Mouse (Mus musculus) right cerebral cortex, postnatal 10 days (tissue): Measurements from ENCODE around the gene Gm17455.

Experiments
- DNase-seq, 2 experiments: peaks; one replicate each; pipeline ENCODE4 v3.0.0; 2021; ENCODE audit warnings: low spot score in 2 of 2

The Gm17455 gene

DNA sequence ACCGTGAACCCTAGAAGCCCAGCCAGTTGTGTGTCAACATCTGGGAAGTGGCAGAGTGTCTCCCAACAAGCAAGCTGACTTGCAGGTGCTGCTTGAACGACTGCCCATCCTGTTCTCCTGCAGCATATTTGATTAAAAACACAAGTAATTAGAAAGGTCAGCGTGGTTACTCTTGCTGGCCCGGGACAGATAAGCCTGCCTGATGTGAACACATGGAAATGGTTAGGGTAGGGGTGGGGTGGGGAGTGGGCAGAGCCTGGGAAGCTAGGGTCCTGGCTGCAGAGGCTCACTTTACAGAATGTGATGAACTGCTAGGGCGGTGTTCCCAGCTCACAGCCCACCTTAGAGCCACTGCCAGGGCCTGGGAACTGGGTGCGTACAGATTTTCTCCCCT lies 26.0 kb upstream of the Gm17455 start:
- no peak for DNase-seq

DNA sequence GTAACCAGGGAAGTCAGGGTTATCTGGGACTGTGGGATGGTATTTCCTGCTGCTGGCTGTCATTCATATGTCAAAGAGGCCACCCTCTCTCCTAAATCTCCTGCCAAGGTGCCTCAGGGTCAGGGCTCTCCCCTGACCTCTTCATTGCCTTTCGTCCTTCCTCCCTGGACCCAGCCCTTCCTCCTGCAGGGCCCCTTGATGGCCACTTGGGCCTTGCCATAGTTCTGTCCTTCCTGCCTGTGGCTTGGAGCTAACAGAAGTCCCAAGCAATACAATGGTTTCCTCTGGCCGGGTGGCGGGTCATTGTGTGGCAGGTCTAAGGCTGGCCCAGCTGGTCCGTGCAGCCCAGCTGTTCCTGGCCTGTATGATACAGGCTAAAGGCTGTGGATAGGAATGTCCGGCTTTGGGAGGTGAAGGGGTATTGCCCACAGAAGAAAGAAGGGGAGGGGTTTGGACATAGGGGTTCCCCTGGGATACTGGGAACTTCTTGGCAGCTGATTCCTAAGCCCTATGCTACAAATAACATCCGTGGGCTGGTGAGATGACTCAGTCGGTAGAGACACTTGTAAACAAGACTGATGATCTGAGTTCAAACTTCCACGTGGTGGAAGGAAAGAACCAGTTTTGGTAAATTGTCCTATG lies 25.5 kb upstream of the Gm17455 start:
- no peak for DNase-seq

DNA sequence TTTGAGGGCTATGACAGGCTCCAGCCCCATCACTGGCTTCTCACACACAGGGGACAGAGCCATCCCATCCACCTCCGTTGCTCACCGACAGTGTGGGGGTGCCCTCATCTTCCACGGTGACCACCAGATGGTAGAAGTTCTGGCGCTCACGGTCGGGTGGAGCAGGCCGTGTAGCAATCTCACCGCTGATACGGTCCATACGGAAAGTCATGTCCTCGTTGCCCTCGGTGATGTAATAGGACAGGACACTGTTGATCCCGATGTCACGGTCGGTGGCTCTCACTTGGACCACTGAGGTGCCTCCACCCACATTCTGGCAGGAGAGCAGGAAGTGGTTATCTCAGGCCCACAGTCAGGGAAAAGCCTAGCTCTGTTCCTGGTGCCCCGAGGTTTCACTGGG lies 22.8 kb upstream of the Gm17455 start:
- DNase-seq, result no peak

DNA sequence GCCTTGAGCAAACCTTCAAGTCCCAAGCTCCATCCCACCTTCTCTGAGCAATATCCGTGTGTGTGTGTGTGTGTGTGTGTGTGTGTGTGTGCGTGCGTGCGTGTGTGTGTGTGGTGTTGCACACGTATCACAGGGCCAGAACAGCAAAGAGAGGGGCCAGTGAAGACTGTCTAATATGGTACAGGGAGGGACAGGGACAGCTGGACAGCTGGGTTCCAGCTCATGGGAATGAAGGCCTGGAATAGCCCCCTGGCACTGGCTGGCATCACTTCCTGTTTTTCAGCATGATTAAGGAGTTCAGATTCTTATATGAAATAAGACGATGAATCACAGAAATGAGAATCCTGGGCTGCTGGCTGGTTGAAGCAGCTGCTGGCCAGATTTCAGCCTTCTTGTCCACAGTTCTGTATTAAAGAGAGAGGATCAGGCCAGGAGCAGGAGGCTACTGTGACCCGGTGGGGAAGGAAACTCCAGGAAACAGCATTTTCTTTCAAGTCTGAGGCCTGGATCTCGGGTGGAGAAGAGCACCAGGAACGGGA lies 20.0 kb upstream of the Gm17455 start:
- no peak for DNase-seq

DNA sequence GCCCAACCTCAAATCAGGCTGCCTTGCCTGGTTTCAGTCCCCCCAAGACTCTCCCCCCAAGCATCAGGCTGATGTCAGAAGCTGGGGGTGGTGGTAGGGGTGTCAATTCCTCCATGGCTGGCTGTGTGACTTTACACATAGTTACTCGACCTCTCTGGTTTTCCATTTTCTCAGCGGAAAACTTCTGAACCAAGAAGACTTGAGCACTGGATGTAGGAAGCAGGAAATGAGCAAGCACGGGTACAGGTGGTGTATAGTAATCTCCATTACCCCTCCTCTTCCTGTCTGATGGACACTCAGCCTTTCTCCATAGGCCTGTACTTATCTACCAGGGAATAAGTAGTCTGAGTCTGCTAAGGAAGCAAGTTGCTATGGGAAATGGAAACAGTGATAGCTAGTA lies 19.3 kb upstream of the Gm17455 start:
- DNase-seq, result no peak

DNA sequence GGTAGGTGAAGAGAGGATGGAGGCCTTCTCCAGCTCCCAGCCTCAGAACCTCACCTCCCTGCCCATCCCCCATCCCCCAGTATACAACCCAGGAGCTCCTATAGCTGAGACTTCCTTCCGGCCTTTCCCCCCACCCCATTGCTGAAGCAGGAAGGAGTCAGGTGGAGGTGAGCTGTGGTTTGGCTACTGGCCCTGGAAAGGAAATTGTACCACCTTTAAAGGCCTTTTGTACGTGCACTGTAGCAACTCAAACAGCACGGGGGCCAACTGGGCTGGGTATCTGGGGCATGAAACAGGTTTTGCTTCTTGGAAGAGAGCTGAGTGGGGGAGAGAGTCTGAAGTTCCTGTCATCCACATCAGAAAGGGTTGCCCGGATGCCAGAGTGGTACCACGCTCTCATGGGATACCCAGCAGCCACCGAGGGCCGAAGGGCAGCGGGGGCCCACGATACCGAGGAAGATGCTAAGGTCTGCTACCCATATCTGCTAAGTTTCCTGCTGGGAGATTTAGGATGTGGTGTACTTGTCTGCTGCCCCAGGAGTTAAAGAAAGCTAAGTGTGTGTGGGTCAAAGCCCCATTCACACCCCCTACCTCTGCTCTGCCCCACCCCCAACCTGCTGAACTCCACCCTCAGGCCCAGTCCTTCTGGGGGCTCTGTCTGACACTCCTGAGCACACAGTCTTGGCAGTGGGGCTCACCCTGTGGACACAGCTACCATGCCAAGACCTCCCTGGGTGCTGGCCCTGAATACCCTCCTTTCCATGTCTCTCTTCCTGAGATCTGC lies 18.2 kb upstream of the Gm17455 start:
- no peak for DNase-seq

DNA sequence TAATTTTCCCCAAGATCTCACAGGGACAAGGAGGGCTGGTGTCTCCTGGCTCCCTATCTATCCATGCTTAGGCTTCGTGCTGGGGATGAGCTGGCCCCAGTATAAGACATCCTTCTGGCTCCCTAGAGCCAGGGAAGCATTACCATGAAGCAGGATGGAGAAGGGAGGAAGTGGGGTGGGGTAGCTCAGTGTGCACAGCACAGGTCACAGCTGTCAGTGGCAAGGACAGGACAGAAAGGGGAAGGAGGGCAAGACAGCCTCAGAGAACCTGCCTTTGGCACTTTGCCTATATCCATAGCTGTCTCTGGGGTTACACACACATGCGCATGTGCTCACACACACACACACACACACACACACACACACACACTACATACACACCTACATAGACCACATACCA lies 11.2 kb upstream of the Gm17455 start:
- no peak for DNase-seq

DNA sequence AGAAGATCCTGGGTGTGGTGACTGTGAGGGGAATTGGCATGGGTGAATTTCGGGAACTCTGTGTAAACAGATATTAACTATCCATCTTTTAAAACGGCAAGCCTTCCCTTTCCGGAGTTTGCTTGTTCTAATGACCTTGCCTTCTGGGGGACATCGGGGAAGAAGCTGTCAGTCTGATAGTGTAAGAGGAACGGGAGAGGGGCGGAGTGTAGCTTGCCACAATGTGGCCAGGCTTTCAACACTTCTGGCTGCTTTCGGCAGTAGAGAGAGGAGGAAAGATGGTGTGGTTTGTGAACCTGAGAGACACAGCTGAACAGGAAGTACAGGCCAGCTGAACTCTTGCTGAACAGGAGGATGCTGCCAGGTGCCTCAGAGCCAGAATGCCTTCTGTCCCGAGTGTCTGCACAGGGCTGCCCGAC lies 10.1 kb upstream of the Gm17455 start:
- no peak for DNase-seq

DNA sequence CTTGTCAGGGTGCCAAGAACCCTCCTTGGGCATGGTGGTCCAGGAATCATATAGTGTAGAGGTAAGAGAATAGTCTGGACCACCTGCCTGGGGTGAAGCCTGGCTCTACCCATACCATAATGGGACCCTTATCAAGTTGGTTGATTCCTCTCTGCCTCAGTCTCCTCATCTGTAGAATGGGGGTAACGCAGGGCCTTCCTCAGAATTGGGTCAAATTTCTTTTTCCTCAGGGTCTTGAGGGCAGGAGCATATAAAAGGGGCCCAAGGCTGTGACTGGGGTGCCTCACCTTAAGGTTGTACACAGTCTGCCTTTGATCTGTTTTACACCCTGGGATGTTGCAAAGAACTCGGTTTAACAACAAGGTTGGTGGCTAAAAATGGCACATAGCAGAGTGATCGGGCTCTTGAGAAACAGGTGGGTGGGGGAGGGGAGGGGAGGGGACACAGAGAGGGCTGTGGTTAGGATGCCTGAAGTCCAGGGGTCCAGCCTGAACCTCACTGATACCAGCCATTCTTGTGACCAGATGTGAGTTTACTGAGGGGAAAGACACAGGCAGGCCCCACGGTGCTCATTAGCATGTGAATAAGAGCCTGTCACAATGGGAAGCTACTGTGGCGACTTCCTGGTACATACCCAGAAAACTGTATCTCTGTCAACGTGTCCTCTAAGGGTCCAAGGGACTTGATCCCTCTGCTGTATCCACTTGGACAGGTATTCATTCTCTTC lies 9.2 kb upstream of the Gm17455 start:
- no peak for DNase-seq

DNA sequence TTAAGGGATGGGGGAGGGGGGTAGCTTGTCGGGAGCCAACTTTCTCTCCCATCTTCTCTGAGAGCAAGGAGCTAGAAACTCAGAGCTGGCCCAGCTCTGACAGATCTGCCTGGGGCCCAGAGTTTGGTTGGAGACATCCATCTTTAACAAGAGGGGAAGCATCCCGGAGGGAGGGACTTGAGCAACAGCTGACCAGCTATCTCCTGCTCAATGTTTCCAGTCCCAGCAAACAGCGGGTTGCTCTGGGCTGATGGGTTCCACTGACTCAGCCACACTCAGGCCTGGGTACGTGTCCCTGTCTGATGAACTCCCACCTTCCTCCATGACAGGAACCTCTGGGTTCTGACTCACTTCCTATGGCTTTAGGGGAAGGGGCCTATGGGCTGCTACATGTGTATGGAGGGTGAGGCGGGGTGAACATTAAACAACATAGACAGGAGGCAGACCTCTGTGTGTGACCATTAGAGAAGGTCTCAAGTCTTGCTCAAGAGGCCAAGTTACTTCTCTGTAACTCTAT lies 8.6 kb upstream of the Gm17455 start:
- DNase-seq, result no peak

DNA sequence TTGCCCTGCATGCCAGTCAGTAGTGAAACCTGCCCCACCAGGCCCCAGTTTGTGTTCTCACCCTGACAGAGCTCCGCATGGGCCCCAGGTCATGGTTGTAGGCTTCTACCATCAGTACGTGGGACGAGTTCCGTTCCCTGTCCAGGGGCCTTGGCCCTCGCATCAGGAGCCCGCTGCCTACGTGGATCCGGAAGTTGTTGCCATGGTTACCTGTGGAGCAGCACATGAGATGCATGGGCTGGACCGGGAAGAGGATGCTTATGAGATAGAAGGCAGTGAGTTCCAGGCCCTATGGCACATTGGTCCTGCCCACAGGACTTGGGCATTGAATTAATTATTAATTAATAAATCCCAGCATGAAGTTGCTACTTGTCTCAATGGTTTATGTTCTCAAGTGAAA lies 7.9 kb upstream of the Gm17455 start:
- no peak for DNase-seq

DNA sequence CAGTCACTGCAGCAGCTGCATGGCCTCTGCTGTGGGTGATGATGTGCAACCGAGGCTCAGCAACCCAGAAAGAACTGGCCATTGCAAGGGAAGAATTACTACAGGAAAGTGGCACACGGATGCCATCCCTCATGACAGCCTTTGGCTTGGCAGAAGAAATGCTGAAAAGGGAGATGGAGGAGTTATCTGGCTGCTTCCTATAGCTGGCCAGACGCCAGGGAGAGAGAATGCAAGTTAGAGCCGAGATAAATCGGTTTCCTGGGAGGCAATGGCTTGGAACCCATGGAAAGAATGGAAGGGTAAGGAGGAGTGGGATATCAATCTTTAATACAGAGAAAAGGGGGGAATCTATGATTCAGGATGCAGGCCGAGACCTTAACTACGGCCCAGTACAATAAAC lies 4.6 kb upstream of the Gm17455 start:
- DNase-seq, result peak; percentile 59 to 65

DNA sequence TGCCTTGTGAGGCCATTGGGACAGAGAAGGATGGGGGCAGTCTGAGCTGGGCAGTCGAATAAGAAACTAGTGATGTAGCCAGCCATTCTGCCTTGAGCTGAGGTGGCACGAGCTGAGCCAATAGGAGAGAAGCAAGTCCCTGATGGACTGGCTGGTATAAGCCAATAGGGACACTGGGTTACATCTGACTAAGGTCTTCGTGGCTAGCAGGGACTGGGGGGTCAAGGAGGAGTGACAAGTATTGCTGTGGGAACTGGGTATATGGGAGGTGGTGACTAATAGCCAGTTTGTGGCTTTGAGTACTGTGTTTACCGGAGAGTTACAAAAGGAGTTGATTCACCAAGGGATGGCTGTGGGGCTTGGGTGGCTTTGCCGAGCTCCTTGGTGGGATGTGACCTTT lies 3.9 kb upstream of the Gm17455 start:
- DNase-seq, result no peak

DNA sequence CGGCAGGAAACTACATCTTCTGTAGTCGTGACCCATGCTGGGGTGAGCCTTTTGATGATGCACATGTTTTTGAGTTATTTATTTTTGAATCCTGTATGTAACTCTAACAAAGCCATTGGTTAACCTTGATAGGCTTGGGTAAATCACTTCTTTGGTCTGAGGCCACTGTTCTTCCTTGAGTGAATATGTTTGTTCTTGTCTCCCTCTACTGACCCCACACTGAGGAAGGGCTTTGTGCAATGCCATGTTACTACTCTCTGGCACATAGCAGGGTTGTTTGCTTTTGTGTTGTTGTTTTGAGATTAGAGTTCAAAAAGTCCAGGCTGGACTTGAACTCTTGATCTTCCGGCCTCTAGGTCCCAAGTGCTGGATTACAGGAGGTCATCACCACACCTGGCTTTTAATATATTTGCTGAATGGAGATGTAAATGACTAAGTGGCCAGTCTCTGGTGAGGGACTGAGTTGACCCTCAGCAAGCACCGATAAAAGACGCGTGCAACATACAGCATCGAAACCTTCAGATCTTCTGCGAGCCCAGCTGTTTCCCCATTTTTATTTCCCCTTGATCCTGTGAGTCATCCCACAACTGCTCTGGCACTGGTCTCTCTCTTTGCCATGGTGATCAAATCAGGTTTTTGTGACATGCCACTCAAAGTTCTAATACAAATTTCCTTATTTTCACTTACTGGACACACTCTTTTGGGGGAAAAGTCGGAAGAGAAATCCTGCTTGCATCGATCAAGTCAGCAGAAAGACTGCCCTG lies 1.3 kb upstream of the Gm17455 start:
- no peak for DNase-seq

DNA sequence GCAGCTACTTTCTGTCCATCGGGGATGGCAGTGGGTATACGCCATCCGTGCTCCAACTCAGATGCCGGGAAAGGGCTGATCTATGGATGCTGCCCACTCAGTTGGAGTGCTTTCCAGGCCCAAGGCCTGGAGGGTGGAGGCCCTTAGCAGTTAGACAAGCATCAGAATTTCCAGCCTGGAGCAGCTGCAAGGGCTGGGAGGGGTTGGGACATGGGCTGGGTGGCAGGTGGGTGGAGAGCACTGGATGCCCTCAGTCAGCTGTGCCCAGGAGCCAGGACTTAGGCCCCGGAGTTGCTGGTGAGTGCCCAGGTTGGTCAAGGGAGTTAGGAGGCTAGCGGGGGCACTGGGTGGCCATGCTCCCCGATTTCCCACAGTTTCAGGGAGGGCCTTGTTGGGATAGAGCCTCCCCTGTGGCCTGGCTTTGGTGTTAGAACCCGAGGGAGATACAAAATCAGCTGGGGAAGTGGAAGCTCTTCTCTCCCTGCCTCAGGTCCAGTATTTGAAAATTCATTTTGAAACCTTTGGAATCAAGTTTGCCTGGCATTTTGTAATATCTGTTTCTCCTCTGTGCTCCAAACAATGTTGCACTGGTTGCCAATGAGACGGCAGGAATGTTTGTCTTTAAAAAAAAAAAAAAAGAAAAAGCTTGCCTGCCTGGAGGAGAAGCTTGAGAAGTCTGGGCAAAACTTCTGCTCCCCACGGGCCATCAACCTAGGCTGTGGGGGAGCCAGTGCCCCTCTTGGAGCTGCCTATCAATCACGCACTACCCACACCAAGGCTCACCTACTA lies 1.2 kb downstream of the Gm17455 start:
- no peak for DNase-seq

DNA sequence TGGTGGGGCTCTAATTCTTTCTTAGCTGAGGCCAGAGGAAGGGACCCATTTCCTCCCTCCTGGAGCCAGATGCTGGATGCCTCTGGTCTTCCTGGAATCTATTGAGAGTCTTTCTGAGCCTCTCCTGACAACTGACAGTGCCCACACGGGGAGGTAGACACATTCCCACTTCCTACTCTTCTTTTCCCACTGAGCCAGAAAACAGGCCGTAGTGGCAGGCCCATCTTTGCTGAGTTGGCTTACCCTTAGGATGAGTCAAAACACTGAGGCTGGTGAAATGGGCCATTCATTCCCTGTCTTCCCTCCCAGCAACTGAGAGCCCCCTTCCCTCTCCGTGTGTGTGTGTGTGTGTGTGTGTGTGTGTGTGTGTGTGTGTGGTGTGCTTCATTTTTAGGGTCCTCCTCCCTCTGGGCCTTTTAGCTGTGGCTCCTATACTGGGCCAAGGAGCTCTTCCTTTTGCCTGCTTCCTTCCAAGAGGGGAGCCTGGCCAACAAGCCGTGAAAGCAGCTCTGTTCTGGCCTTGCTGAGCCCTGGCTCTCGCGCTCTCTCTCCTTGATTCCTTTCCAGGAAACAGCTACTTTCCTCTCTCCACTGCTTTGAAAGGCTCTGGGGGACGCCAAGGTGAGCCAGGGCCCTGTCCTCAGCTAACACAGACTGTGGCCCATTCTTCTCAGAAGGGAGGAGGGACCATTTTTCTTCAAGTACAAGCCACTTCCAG lies 6.1 kb downstream of the Gm17455 start:
- peak; percentile 84 to 88 for DNase-seq

DNA sequence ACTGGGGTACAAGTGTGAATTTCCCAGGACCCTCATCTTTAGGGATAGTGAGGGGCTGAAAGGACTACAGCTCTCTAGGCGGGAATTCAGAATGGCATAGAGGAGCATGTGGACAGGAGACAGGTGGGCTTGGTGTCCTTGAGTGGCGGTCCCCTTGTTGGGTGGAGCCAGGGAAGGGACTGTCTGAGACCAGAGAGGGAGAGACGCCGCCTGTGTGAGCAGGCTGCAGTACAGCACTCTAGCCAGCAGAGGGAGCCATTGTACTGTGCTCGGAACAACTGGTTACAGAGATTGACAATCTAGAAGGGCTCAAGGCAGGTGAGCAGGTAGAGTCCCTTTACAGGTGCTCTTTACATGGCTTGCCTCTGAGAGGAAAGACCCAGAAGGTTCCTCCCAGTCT lies 8.3 kb downstream of the Gm17455 start:
- peak; percentile 60 to 75 for DNase-seq

DNA sequence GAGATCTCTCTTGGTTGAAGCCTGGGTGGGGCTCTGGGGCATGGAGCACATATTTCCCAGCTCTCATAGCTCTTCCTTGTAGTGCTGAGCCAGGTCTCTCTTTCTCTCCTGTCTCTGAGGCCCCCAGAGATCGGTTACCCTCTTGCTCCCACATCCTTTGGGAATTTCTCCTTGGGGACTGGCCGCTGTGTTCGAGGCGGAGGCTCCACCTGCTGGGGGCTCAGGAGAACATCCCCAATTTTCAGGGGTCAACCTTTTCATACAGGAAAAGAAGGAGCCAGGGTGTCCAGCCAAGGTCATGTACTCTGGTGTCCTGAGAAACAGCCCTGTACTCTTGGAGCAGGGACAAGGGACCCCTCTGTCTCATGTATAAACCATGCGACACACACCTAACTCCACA lies 12.3 kb downstream of the Gm17455 start:
- no peak for DNase-seq

DNA sequence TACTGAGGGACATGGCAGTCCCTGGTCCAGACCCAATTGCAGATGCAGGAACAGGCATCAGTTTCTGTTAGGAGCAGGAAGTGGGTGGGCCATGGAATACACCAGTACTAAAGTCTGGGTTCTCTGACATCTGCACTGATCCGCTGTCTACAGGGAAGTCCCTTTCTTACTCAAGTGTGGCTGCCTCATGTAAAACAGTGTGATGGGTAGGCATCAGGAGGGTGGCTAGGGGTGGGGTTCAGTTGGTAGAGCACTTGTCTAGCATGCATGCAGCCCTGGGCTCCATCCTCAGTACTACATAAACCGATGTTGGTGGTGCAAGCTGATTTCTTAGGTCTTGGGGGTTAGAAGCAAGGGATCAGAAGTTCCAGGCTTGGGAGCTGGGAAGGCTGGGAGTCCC lies 14.2 kb downstream of the Gm17455 start:
- DNase-seq, result no peak

DNA sequence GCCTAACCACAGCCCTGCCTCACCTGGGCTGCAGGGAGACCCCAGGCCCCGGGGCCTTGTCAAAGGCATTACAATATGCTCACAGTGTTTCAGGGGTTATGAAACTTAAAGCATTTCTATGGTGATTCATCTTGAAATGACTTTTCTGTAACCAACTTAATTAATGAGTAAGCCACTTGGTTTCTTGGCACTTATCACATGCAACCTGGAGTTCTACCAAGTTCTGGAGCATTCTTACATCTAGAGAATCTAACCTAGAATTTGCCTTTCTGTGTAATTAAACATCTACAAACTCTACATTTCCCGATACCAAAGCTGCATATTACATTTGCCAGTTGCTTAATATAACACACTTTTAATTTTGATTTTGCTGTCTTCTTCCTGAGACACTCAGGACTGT lies 17.5 kb downstream of the Gm17455 start:
- DNase-seq, result no peak
